Mouse (Mus musculus) regulatory T cell (primary cell): ENCODE results near the gene Pfpl.

ENCODE experiments used
- in situ Hi-C: fragments of 300-600 bp; cut with MboI, MseI; formaldehyde crosslinking; loops from one replicate; pipeline ENCODE4 v1.15.1; 2025; ENCODE audit warnings: high pct_unique_total_duplicates

Gene Pfpl

DNA sequence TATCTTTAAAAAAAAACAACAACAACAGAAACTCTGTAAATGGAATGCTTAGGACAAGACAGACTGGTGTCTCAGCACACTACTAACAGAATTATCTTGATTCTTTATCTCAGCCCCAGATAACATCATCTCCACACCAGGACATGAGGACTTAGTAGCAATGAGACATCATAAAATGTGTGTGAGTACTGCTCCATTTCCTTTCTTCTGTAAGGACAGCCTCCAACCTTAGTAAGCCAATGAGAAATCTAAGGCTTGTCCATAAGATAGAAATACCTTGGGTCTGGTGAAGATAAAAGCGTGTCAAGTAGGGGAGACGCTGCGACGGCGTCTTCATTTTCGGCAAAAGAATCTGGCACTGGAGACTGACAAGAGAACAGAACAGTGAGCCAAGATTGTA, at the start of gene Pfpl:
TSS of gene Pfpl (plus strand) at position 301 of the 400 bp plus-strand sequence.
- in situ Hi-C loops = no loop called here

DNA sequence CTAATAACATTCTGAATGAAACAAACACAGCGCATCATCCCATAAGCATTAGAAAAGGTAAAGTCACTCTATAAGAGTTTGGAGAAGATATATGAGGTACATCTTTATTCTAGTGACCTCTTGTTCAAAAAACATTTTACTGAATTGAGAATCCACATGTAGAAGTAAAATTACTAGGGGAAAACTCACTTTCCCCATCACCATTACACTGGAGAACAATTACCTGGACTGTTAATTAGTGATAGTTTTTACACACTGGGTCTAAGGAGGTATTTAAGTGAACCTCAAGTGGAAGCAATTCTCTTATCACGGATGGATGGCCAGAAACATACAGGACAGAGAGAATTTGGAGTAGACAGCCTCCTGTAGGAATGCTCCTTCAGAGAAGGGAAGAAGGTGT, 40.7 kb upstream of the Pfpl start, which contains the start of gene Olfr1440:
TSS of gene Olfr1440 (plus strand) at position 301 of the 400 bp plus-strand sequence.
- in situ Hi-C loops = loop anchor here (25.0 kb wide), 1 partner anchor 1025 kb away; the partner anchor contains the start of gene Olfr1469

DNA sequence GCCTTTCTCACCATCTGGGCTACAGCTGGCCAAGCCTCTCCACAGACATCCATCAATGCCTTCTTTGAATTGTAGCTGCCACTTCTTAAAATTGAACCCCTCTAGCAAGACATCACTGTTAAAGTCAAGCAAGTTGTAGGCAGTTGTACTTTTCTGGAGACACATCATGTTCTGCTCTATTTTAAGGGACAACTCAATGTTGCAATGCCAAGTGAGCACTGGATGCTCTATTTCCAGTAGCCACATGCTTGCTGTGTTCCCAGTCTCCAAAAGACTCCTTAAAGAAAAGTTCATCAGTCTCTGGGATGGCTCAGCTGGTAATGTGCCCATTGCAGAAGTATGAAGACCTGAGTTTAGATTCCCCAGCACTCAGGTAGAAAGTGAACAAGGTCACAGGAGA, 14.0 kb upstream of the Pfpl start:
- in situ Hi-C loops = loop anchor here (10.0 kb wide), 1 partner anchor 279 kb away; no protein-coding TSS in a partner anchor

DNA sequence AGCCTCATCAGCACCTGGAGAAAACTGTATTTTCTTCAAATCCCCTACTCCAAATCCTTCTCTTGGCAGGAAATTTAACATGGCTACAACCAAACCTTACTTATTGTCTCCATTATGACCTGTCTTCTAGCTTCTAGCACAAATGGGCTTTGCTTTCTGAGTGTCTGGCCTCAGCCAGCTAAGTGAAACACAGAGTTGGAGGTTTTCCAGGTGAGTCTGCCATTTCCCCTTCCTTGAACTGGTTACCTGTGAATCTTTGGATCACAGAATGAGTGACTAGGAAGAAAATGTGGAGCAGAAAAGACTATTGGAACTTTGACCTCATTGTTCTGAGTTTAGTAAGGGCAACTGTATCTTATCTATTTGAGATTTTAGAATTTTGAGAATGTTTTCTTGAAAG, 10.3 kb upstream of the Pfpl start, which contains the start of gene Olfr1441:
TSS of gene Olfr1441 (plus strand) at position 73 of the 400 bp plus-strand sequence.
- in situ Hi-C loops = loop anchor here (10.0 kb wide), 1 partner anchor 283 kb away; no protein-coding TSS in a partner anchor

DNA sequence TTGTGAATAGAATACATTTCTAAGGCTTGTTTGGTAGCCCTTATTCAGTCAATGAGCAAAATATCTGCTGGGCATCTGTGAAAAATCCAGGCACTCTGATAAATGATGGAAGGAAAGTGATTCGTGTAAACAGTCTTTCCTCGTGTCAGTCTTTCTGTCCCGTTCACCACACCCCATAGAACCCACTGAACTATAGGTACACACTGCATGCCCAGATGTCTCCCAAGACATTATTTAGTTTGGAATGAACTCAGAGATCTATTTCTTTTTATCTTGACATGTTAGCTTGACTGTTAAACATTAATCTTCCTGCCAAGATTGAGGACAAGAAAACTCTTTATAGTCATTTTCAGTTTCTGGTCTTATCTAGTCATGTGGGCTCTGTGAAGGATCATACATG, 9.4 kb upstream of the Pfpl start:
- in situ Hi-C loops = loop anchor here (10.0 kb wide), 1 partner anchor 284 kb away; no protein-coding TSS in a partner anchor

DNA sequence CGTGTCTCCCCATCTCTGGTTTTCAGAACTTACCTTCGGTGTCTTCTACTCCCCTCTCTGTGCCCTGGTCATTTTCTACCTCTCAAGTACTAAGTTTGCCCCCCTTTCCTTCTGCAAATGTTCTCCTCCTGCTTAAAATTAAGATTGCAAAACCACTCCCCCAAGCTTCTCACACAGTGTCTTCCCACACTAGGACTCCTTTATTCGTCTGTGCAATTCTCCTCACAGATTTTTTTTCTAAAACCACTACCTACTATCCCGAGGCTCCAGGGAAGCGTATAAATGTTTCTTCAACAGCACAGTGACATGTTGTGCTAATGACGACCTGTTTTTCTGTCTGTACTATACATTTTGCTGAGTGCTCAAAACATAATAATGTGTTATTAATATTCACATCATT, 7.2 kb upstream of the Pfpl start:
- in situ Hi-C loops = no loop called here

DNA sequence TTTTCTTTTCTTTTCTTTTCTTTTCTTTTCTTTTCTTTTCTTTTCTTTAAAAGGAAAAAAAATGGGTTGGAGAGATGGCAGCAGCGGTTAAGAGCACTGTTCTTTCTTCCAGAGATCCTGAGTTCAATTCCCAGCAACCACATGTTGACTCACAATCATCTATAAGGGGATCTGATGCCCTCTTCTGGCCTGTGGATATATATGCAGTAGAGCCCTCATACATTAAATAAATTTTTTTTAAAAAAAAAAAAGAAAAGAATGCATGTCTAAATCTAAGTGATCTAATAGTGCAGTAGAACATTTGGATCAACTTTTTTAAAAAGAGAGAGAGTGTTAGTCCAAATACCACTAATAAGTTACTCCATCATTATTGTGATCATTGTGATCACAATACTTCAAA, 6.0 kb upstream of the Pfpl start:
- in situ Hi-C loops = no loop called here

DNA sequence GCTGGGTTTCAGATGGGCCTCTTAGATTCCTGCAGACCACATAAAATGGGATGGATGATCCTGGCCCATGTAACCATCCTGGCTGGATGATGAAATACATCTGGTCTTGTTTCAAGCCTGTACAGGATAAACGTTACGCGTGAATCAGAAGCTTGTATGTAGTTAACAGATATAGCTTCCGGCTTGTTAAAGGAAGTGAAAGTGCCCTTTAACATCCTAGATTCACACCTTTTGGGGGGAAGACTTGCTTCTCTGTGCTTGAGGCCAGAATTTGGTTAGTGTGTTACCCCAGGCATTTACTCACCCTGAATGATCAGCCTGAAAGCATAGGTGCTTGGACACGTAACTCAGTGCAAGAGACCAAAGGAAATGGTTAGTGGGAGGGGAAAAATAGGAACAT, 604 bp upstream of the Pfpl start:
- in situ Hi-C loops = no loop called here

DNA sequence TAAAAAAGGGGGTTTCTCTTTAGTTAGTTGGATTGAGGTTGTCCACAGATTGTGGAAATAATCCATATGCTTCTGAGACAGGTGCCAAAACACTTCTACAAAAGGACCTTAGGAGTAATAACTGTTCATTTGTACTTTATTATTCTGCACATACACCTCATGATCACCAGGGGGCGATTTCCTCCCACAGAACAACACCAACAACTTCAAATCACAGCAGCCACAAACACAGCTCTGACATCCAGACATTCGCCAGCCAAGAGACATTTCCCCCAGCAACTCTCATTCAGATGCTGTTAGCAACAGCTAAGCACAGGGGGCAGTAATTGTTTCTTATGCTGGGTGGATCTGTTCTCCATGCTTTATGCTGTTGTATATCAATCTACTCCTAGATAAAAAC, 5.3 kb downstream of the Pfpl start:
- in situ Hi-C loops = loop anchor here (5.0 kb wide), 1 partner anchor 69 kb away; the partner anchor contains the start of gene Dtx4

DNA sequence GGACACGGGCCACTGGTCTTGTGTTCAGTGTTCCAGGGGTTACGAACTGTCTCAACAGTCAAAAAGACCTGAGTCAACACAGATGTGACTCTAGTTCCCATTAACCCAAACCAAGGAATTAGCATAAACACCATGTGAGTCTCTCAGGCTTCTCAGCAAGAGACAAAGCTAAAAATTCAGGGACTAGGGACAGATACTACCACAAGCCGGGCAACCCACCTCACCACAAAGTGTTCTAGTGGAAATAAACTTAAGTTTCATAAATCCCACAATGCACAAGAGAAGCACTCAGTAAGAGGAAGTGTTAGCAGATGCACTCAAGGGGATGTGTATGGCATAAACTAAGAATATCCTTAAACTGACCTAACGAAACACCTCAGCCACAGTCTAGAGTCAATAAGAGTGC, 7.3 kb downstream of the Pfpl start:
- in situ Hi-C loops = no loop called here

DNA sequence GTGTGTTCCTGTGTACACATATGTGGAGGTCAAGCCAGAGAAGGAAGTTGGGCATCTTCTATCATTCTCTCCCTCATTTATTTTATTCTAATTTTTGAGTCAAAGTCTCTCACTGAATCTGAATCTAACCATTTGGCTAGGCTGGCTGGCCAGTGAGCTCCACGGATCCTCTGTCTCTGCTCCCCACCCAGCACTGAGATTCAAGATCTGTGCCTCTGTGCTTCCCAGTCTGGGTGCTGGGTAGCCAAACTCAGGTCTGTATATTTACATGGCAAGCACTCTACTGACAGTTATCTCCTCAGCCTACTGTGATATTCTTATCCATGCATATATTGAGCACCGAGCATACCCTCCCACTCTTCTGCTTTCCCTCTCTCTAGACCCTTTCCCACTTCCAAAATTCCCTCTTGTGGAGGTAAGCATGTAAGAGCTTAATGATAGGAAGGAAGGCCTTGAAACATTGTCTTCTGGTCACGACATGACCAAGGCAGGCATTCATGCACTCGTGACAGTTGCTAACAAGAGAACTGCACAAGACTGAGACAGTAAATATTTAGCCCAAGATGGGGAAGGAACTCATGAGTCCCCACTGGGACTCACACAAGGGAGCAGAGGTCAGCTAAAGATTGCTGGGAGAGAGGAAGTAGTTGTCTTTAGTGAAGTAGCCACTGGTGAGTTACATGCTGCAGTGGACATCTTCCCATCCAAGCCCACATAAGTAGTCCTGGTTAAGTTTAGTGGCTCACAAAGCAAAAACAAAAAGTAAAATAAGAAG, 8.2 kb downstream of the Pfpl start:
- in situ Hi-C loops = no loop called here

DNA sequence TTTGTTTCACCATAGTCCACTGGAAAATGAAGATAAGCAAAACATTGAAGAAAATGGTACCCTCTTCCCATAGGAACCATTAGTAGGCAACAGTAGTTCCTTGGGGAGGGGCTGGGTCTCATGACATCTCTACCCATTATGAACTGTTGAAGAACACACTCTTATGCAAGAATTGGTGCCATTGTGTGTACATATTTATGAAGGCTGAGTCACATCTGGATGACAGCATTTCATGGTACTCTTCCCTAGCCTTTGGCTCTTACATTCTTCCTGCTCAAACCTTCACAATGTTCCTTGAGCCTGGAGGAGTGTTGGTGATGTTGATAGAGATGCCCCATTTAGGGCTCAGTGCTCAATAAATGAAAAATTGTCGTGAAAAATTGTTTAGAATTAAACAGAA, 11.9 kb downstream of the Pfpl start:
- in situ Hi-C loops = no loop called here

DNA sequence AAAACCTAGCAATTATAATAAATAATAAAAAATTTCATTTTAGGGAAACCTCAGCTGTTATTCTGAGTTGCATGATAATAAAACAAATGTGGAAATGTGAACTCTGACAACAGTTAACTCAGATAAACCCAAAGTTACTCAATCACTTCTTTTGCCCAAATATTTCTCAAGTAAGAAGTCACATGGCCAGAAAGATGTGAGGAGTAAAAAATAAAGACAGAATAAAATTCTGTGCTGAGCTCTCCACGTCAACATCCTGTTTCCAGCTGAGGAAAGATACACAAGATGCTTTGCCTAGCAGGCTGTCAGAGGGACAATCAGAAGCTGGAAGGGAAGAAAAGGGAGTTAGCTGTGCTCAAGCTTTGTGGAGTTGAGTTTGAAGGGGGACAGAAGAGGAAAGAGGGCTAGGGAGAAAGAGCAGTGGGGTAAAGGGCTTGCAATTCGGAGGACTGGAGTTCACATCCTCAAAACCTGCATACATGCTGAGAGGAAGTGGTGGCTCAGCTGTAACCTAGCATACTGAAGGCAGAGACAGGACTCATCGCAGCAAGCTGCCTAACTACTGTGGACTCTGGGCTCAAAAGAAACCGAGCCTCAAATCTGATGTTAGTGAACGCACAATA, 12.5 kb downstream of the Pfpl start:
- in situ Hi-C loops = no loop called here

DNA sequence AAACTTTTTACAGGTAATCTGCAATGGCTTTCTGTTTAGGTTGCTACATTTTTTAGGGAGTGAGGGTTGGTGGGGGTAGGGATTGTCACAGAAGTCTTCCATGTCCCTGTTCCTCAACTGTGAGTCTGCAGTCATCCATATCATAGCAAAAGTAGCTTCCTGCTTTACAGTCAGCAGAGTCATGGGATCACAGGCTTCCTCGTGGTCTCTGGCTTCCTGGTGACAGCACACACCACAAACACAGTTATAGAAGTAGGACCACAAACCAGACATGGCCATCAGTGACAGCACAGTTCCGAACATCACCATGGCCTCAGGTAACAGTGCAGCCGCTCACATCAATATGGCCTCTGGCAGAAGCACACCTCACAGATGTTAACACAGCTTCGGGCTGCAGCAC, 14.9 kb downstream of the Pfpl start:
- in situ Hi-C loops = no loop called here

DNA sequence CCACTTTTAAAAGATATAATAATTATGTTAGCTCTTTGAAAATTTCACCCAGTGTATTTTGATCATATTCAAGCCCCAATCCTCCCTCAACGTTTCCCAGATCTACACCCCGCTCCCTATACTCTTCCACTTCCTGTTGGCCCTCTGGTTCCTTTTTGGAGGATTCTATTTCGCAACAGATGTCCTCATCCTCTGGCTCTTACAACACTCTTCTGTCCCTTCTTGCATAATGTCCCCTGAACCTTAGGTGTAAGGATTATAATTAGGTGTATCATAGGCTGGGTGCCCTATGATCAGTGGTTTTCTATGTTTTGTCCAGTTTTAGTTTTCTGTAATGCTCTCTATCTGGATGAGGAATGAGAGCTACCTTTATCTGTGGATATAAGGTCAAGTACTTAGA, 17.3 kb downstream of the Pfpl start:
- in situ Hi-C loops = no loop called here

DNA sequence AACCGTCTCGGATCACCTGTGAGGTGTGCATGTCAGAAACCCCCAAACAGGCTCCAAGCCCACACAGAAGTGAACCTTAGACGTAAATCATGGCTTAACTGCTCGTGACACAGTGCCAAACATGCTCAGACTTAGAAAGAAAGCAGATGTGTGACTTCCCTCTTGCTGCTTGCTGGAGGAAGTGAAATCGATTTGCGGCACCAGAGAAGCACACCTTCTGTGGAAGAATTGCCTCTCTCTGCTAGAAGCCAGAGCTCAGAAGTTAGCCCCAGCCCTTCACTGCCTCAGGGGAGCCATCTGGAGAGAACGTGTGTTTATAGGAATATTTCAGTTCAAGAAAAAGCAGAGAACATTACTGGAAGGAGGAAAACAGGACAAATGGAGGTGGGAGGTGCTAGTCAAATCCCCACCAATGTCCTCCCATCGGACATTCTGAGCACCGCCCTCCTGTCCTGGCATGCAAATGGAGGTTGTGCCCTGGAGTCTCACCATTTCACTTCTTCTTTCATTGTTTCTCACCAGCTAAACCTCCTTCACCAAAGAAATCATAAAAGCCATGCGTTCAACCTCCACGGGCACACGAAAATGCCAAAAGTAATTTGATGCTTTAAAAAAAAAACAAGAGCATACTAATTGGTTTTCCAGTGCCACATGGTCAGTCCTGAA, 29.8 kb downstream of the Pfpl start:
- in situ Hi-C loops = no loop called here

DNA sequence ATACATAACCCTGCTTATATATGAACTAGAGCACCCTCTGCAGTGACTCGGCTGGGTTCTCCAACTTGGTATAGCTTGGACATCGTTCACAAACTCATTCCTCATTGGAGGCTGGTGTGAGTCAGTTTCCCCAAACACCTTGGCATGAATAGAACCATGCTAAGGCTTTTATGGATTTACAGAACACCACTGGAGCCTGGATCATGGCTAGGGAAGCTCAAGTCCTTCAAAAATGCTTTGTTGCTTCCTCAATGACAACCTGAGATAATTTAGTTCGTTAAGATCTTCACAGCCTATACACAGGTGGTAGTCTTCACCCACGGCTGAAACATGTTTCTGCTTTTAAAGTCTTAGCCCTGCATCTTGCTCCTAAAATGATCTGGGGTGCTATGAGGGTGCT, 31.8 kb downstream of the Pfpl start:
- in situ Hi-C loops = no loop called here

DNA sequence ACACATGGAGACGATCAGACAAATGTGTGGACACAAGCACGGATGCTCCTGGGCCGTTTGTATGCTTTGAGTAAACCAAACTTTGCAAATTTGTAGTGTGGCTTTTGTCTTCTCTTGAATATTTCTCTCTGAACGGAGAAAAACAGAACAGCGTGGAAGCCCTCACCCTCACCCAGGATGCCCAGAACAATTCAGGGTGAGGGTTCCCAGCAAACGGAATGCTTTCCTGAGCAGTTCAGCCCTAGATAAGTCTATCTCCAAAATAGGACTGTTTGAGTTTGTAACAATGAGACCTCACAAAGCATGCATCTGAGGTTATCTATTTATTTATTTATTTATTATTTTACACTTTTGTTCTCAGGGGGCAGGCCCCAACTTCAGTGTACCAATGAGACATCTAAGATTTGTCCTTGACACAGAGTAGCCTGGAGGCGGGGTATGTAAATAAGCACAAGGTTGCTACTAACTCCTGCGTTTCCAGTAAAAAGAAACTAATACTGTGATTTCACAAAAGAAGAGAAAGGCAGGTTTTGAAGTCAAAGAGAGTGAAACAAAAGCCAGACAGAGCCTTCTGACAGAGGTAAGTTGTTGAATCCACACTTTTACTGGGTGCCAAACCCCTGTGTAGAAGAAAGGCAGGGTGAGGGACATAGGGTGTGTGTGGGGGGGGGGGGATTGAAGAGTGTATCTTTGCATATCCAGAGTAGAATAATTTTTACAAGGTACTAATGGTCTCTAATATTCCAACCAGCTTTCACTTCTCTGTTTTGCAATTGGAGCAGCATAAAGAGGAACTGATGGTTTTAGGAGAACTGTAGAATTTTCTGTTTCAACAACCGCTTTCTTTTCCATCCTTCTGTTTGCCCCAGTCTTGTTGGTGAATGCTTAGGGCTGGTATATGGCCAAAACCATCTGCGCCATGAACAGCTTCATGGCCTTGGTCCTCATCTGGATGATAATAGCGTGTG, 32.9 kb downstream of the Pfpl start, which contains the start of gene Mpeg1:
TSS of gene Mpeg1 (plus strand) at position 498 of the 968 bp plus-strand sequence.
- in situ Hi-C loops = loop anchor here (10.0 kb wide), 1 partner anchor 354 kb away; no protein-coding TSS in a partner anchor

DNA sequence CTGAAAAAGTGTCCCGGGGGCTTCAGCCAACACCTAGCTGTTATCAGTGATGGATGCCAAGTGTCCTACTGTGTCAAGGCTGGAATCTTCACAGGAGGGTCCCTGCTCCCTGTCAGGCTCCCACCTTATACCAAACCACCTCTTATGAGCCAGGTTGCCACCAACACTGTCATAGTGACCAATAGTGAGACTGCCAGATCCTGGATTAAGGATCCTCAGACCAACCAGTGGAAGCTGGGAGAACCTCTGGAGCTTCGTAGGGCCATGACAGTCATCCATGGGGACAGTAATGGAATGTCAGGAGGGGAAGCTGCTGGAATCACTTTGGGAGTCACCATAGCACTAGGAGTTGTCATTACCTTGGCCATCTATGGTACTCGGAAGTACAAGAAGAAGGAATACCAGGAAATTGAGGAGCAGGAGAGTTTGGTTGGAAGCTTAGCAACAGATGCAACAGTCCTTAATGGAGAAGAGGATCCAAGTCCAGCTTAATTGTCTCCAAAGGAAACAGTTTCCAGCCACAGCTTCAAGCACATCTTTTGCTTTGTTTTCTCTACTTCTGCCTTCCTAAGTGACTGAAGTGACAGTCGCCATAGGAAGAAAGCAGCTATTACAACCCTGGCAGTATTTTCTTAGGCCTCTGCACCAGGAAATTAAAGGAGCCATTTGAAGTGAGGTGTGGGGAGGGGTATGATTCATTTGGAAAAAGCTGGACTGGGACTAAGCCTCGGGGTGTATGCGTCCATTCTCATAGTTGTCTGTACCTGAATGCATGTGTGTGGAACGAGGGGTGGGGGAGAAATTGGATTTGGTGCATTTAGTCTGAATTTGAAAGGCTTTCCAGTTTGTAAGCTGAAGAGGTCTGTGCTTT, 35.4 kb downstream of the Pfpl start:
- in situ Hi-C loops = loop anchor here (10.0 kb wide), 1 partner anchor 352 kb away; no protein-coding TSS in a partner anchor

DNA sequence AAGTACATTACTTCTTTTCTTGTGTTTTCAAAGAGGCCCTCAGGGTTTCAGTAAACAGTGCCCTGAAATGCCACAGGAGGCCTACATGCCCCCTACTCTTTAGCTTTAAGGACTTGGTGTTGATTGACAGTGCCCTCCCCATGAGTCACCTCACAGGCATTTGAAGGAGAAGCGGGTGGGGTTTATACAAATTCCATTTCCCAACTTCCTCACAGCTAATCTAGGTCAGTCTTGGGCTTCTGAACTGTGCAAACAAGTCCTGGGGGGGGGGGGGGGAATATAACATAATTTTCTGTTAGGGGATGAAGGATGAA, 36.0 kb downstream of the Pfpl start:
- in situ Hi-C loops = loop anchor here (10.0 kb wide), 1 partner anchor 351 kb away; no protein-coding TSS in a partner anchor
